Mouse (Mus musculus): ENCODE results near the gene Olfr402.
A peak's percentile ranks its signal among the peaks of the same experiment; 100 is the strongest.
"Not testable (repeated sequence)": the region's sequence is repeated elsewhere in the genome, so short reads cannot be mapped to it uniquely, and the experiment has no call there.

The Olfr402 gene

DNA sequence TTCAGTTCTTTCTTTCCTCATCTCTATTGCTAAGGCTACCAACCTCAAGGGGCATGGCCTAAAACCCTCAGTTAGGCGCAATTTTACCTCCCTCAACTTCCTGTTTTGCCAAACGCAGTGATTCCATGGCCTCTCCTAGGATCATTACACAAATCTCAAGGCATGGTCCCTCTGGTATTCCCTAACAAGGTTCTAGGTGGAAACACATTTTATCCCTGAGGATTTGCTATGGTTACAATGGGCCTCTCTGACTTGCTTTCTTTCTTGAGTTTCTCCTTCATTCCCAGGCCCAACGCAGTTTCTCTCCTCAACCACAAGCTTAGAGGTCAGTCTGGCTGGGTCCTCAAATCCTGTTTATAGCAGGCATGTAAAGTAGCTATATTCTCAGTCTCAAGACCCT lies at the start of gene Olfr402:
TSS of gene Olfr402 (plus strand) at position 301 of the 400 bp plus-strand sequence.
- DNase-seq (ENCODE audit: low spot score), result no peak

DNA sequence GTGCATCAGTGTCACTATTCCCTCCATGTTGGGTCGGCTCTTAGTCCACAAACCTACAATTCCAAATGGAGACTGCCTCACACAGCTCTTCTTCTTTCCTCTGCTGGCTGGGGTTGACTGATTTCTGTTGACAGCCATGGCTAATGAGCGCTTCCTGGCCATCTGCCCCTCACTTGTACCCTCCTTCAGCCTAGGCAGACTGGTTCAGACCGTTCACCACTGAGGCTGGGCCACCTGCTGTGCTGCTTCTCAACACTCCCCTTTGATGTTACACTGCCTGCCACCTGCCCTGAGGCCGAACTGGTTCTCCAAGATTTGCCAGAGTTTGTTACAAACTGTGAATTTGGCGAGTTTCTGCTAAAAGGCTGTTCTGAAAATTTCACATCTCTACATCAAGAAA lies 48.3 kb upstream of the Olfr402 start:
- DNase-seq (ENCODE audit: low spot score), result peak; percentile 2

- no peak for DNase-seq (ENCODE audit: low spot score)
These were observed 39.9 kb upstream of the Olfr402 start, which contains the start of gene Olfr401 for GRCm38 (mm10) chr11:74113412-74113811. Gene Olfr401 (plus strand): TSS chr11:74113712.

GRCm38 (mm10) chr11:74140001-74140400 lies 13.3 kb upstream of the Olfr402 start:
- DNase-seq (ENCODE audit: low spot score), result not testable (repeated sequence)

- DNase-seq (ENCODE audit: low spot score), result no peak
These were observed 7.5 kb upstream of the Olfr402 start for GRCm38 (mm10) chr11:74145866-74146265.

DNA sequence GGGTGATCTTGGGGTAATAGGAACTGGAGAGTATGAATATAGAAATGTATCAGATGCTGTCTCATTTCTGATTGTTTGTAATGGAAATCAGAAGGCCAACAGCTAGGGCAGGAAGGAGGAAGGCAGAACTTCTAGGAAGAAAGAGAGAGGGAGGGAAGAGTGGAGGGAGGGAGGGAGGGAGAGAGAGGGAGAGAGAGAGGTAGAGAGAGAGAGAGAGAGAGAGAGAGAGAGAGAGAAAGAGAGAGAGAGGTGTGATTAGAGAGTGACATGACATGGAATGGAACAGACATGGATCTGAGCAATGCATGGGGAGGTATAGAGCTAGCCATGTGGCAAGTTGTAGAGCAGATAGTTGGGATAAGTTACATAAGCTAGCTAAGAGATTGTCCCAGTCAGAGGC lies 15.4 kb downstream of the Olfr402 start:
- DNase-seq (ENCODE audit: low spot score), result no peak

DNA sequence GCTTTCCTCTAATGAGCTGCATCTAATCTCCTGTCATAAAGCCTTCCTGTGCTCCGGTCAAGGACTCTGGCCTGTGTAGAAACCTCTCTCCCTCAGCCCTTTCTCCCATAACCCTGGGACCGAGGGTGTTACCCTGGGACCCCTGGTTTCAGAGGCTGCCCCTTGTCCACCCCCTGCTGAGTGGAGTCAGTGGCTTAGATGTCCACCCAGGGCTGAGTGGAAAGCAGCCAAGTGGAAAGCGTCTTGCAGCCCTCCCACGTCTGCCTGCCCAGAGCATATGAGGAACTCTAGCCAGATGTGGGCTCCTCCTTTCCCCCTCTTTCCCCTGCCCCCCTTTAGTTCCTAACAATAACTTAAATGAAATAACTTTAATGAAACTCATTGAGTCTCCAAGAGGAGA lies 29.8 kb downstream of the Olfr402 start:
- DNase-seq (ENCODE audit: low spot score), result no peak

GRCm38 (mm10) chr11:74183745-74184144 lies 30.4 kb downstream of the Olfr402 start:
- no peak for DNase-seq (ENCODE audit: low spot score)

DNA sequence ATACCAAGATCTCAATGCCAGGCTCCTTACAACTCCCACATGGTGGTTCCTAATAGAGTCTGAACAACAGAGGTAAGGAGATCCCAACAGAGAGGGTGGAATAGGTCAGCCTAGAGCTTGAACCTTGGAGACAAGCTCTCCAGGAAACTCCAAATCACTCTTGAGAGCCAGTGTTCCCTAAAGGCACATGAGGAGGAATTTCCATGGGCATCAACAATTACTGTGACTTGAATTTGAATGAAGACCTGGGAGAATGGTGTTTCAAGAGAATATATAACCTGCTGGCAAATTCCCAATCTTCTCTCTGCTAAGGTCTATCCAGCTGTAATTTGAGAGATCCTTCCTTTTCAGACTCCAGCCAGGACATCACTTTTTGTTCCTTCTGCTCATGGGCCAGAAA lies 32.6 kb downstream of the Olfr402 start, which contains the start of gene Olfr403:
TSS of gene Olfr403 (plus strand) at position 301 of the 400 bp plus-strand sequence.
- no peak for DNase-seq (ENCODE audit: low spot score)

All from retina, embryonic 14.5 days (tissue).